Comparison of ENCODE assay signal across 15 mouse cellular contexts in genomic region chr9:86629379-86629778, GRCm38 (mm10). TPM values are rescaled to one million over a fixed set of nuclear protein-coding genes. Genes with fewer than 3 reads are reported as not detected.
DNase-seq lines count a peak whose midpoint lies in the region; ATAC-seq lines count a peak whose summit lies in the region.
"Had no signal": no experiment of that assay in that cellular context is flagged by ENCODE, and none has a peak within 500 bp of the region (broad histone marks: within the 10 kb centered on the region; RNA-seq: fewer than 3 reads in every experiment).

No protein-coding gene starts in this region.

- 0 out of 2 replicates have a peak, but pooled peaks cover 8% of the 10 kb centered on the region for H3K36me3 ChIP-seq in heart, embryonic 13.5 days
- H3K36me3 ChIP-seq in heart, embryonic 10.5 days = no peaks in the 10 kb centered on the region
- no peaks in the 10 kb centered on the region for H3K36me3 ChIP-seq in midbrain, embryonic 11.5 days (ENCODE audit: control insufficient read depth, insufficient read depth, low read length)
- H3K36me3 ChIP-seq in midbrain, embryonic 15.5 days (replicated peaks) = no peaks in the 10 kb centered on the region
- no peaks in the 10 kb centered on the region for H3K36me3 ChIP-seq in embryonic facial prominence, embryonic 14.5 days (ENCODE audit: control insufficient read depth, insufficient read depth, low read length)
- H3K36me3 ChIP-seq: limb, embryonic 13.5 days had no signal

- no peaks in the 10 kb centered on the region for H3K9me3 ChIP-seq in heart, embryonic 13.5 days
- no peaks in the 10 kb centered on the region for H3K9me3 ChIP-seq in heart, embryonic 10.5 days
- no peaks in the 10 kb centered on the region for H3K9me3 ChIP-seq in midbrain, embryonic 11.5 days (ENCODE audit: control insufficient read depth, low read length)
- H3K9me3 ChIP-seq in midbrain, embryonic 15.5 days = no peaks in the 10 kb centered on the region
- H3K9me3 ChIP-seq in embryonic facial prominence, embryonic 14.5 days (ENCODE audit: control insufficient read depth, low read length) = no peaks in the 10 kb centered on the region
- H3K9me3 ChIP-seq: limb, embryonic 13.5 days had no signal

- H3K27ac ChIP-seq in heart, embryonic 13.5 days (replicated peaks) = peak overlapping the region; percentile 69; the same call in 1 of the 2 replicates
- no peak overlapping the region for H3K27ac ChIP-seq in heart, embryonic 10.5 days
- no peak overlapping the region for H3K27ac ChIP-seq in midbrain, embryonic 11.5 days (ENCODE audit: low read depth, low read length)
- no peak overlapping the region for H3K27ac ChIP-seq in midbrain, embryonic 15.5 days
- no peak overlapping the region; the same call in 1 of the 2 replicates for H3K27ac ChIP-seq in embryonic facial prominence, embryonic 14.5 days (replicated peaks; ENCODE audit: low read depth, low read length)
- H3K27ac ChIP-seq: limb, embryonic 13.5 days had no signal

- no peaks in the 10 kb centered on the region for H3K27me3 ChIP-seq in heart, embryonic 13.5 days (replicated peaks)
- H3K27me3 ChIP-seq in heart, embryonic 10.5 days (ENCODE audit: insufficient read depth, poor library complexity, severe bottlenecking) = no peaks in the 10 kb centered on the region
- no peaks in the 10 kb centered on the region for H3K27me3 ChIP-seq in midbrain, embryonic 11.5 days (ENCODE audit: control insufficient read depth, insufficient read depth, low read length)
- no peaks in the 10 kb centered on the region for H3K27me3 ChIP-seq in midbrain, embryonic 15.5 days (replicated peaks)
- H3K27me3 ChIP-seq in embryonic facial prominence, embryonic 14.5 days (replicated peaks; ENCODE audit: control insufficient read depth, insufficient read depth, low read length) = no peaks in the 10 kb centered on the region
- H3K27me3 ChIP-seq: limb, embryonic 13.5 days had no signal

- WGBS in heart, embryonic 13.5 days = 59% methylated on average over 6 of the region's 6 CpGs
- 59% methylated on average over 6 of the region's 6 CpGs for WGBS in heart, embryonic 10.5 days
- WGBS in midbrain, embryonic 11.5 days = 76% methylated on average over 6 of the region's 6 CpGs
- WGBS in midbrain, embryonic 15.5 days = 83% methylated on average over 6 of the region's 6 CpGs
- WGBS in embryonic facial prominence, embryonic 14.5 days = 22% methylated on average over 6 of the region's 6 CpGs

- no peak for ATAC-seq in heart, embryonic 13.5 days (ENCODE audit: extremely low read depth, insufficient number of reproducible peaks, low FRiP score, low TSS enrichment)
- no peak for ATAC-seq in midbrain, embryonic 11.5 days (ENCODE audit: low FRiP score)
- no peak for ATAC-seq in midbrain, embryonic 15.5 days (replicated peaks)
- ATAC-seq in embryonic facial prominence, embryonic 14.5 days (ENCODE audit: low read depth) = peak; percentile 72; the same call in 1 of the 2 replicates
- ATAC-seq: activated CD4-positive, CD25-positive, alpha-beta regulatory T cell, adult 4 months; liver, postnatal 0 days had no signal

- H3K4me2 ChIP-seq in heart, embryonic 13.5 days = no peak overlapping the region
- H3K4me2 ChIP-seq in midbrain, embryonic 11.5 days = no peak overlapping the region
- H3K4me2 ChIP-seq in midbrain, embryonic 15.5 days = no peak overlapping the region
- no peak overlapping the region for H3K4me2 ChIP-seq in embryonic facial prominence, embryonic 14.5 days (ENCODE audit: low read depth, low read length)
- H3K4me2 ChIP-seq: limb, embryonic 13.5 days had no signal

- no peak overlapping the region for H3K9ac ChIP-seq in heart, embryonic 13.5 days
- no peak overlapping the region for H3K9ac ChIP-seq in midbrain, embryonic 11.5 days (ENCODE audit: low read length)
- no peak overlapping the region for H3K9ac ChIP-seq in midbrain, embryonic 15.5 days
- H3K9ac ChIP-seq in embryonic facial prominence, embryonic 14.5 days (ENCODE audit: low read depth, low read length) = no peak overlapping the region
- H3K9ac ChIP-seq: limb, embryonic 13.5 days; liver, postnatal 0 days had no signal

- DNase-seq in heart, embryonic 10.5 days (ENCODE audit: low spot score) = no peak
- peak; percentile 89 for DNase-seq in midbrain, embryonic 11.5 days (ENCODE audit: low spot score, missing footprints)
- peak; percentile 91 for DNase-seq in embryonic facial prominence, embryonic 14.5 days (ENCODE audit: low spot score)
- no peak for DNase-seq in spleen, adult 18-20 months
- DNase-seq in adrenal gland, postnatal 4 days (ENCODE audit: low spot score in 2 of 2) = no peak
- DNase-seq: adrenal gland, postnatal 25 days; cerebellum, adult 9-11 months; liver, postnatal 0 days; right cerebral cortex, adult 18-20 months; thymus, postnatal 25 days had no signal

- H3K4me1 ChIP-seq in heart, embryonic 13.5 days = peaks cover 28% of the 10 kb centered on the region
- H3K4me1 ChIP-seq in heart, embryonic 10.5 days = peaks cover 12% of the 10 kb centered on the region
- no peaks in the 10 kb centered on the region for H3K4me1 ChIP-seq in midbrain, embryonic 11.5 days (ENCODE audit: control insufficient read depth, insufficient read depth, low read length)
- no peaks in the 10 kb centered on the region for H3K4me1 ChIP-seq in midbrain, embryonic 15.5 days
- H3K4me1 ChIP-seq in embryonic facial prominence, embryonic 14.5 days (ENCODE audit: control insufficient read depth, insufficient read depth, low read length) = peaks cover 11% of the 10 kb centered on the region

- no peak overlapping the region for H3K4me3 ChIP-seq in heart, embryonic 13.5 days
- no peak overlapping the region for H3K4me3 ChIP-seq in heart, embryonic 10.5 days
- H3K4me3 ChIP-seq in midbrain, embryonic 11.5 days (ENCODE audit: low read depth, low read length) = no peak overlapping the region
- H3K4me3 ChIP-seq in midbrain, embryonic 15.5 days = no peak overlapping the region
- H3K4me3 ChIP-seq in embryonic facial prominence, embryonic 14.5 days (ENCODE audit: low read depth, low read length) = no peak overlapping the region
- H3K4me3 ChIP-seq: left cerebral cortex, adult 2 months; limb, embryonic 13.5 days had no signal

RNA-seq across cellular contexts. Expression of gene Rwdd2a, which starts 57.6 kb away (rescaled TPM):
- 3.9 and 4.1 TPM in 2 replicates for polyA plus RNA-seq in heart, embryonic 13.5 days (2015; fragmentation: Nextera tagmentation; extraction: Ambion mirVana)
- 3.8 and 4.1 TPM in 2 replicates for polyA plus RNA-seq in heart, embryonic 10.5 days (2016; fragmentation: Nextera tagmentation; extraction: Ambion mirVana)
- 5.1 and 5.2 TPM in 2 replicates for polyA plus RNA-seq in midbrain, embryonic 11.5 days (2014; fragmentation: Nextera tagmentation; extraction: Ambion mirVana)
- polyA plus RNA-seq in midbrain, embryonic 15.5 days (2015; fragmentation: Nextera tagmentation; extraction: Ambion mirVana) = 16.8 and 17.6 TPM in 2 replicates
- 3.6 and 4.7 TPM in 2 replicates for polyA plus RNA-seq in embryonic facial prominence, embryonic 14.5 days (2014; fragmentation: Nextera tagmentation; extraction: Ambion mirVana)
- total RNA-seq in adrenal gland, postnatal 4 days (2021) = 10 to 100 TPM; 14.2 to 15.1 TPM

RNA-seq across cellular contexts. Expression of gene Pgm3, which starts 57.7 kb away (rescaled TPM):
- 21.6 and 23.4 TPM in 2 replicates for polyA plus RNA-seq in heart, embryonic 13.5 days (2015; fragmentation: Nextera tagmentation; extraction: Ambion mirVana)
- polyA plus RNA-seq in heart, embryonic 10.5 days (2016; fragmentation: Nextera tagmentation; extraction: Ambion mirVana) = 32.2 and 35.3 TPM in 2 replicates
- 34.8 and 38.1 TPM in 2 replicates for polyA plus RNA-seq in midbrain, embryonic 11.5 days (2014; fragmentation: Nextera tagmentation; extraction: Ambion mirVana)
- polyA plus RNA-seq in midbrain, embryonic 15.5 days (2015; fragmentation: Nextera tagmentation; extraction: Ambion mirVana) = 32.5 and 36.1 TPM in 2 replicates
- polyA plus RNA-seq in embryonic facial prominence, embryonic 14.5 days (2014; fragmentation: Nextera tagmentation; extraction: Ambion mirVana) = 38.9 and 39.5 TPM in 2 replicates
- total RNA-seq in adrenal gland, postnatal 4 days (2021) = 10 to 100 TPM; 36.3 to 38.5 TPM

Comparison
In these comparisons a context has a peak if more than half of its experiments do, and no peak if none do; other contexts are left out.
1. DNase-seq: peak in midbrain, embryonic 11.5 days (single experiment) and embryonic facial prominence, embryonic 14.5 days (single experiment); none in heart, embryonic 10.5 days (single experiment), spleen, adult 18-20 months (0 of 2) and adrenal gland, postnatal 4 days (0 of 2).